Mouse (Mus musculus) embryonic facial prominence, embryonic 15.5 days (tissue): Measurements from ENCODE around the gene Mta1. TPM values are rescaled to one million over a fixed set of nuclear protein-coding genes. Genes with fewer than 3 reads are reported as not detected.

ENCODE experiments used
- ATAC-seq: fragments of 200-750 bp; cut with Nextera tagmentation; 2 replicates; pipeline ENCODE4 v1.8.0; 2017; ENCODE audit warnings: low read depth, moderate TSS enrichment; ENCODE audit not compliant: insufficient number of reproducible peaks, low FRiP score, low TSS enrichment
- H3K27ac ChIP-seq: fragments of 300-500 bp; sonication (generic); replicated peaks from 2 replicates; pipeline ENCODE4 v1.5.1; 2015; ENCODE audit warnings: mild to moderate bottlenecking, inconsistent platforms
- H3K27me3 ChIP-seq: fragments of 300-500 bp; sonication (generic); 2 replicates; pipeline ENCODE4 v1.6.1; 2015; ENCODE audit warnings: inconsistent platforms
- H3K36me3 ChIP-seq: fragments of 300-500 bp; sonication (generic); 2 replicates; pipeline ENCODE4 v1.6.1; 2015; ENCODE audit warnings: mild to moderate bottlenecking, inconsistent platforms
- H3K4me1 ChIP-seq: fragments of 300-500 bp; sonication (generic); 2 replicates; pipeline ENCODE4 v1.6.1; 2015; ENCODE audit warnings: inconsistent platforms
- H3K4me2 ChIP-seq: fragments of 300-500 bp; sonication (generic); replicated peaks from 2 replicates; pipeline ENCODE4 v1.6.1; 2015; ENCODE audit warnings: mild to moderate bottlenecking, inconsistent platforms
- H3K4me3 ChIP-seq: fragments of 300-500 bp; sonication (generic); replicated peaks from 2 replicates; pipeline ENCODE4 v1.5.1; 2015; ENCODE audit warnings: mild to moderate bottlenecking, inconsistent platforms
- H3K9ac ChIP-seq: fragments of 300-500 bp; sonication (generic); 2 replicates; pipeline ENCODE4 v1.6.1; 2015; ENCODE audit warnings: inconsistent platforms
- H3K9me3 ChIP-seq: fragments of 300-500 bp; sonication (generic); replicated peaks from 2 replicates; pipeline ENCODE4 v1.6.1; 2016; ENCODE audit warnings: inconsistent platforms
- WGBS: fragments of 180-500 bp; shearing (Covaris S2); methylation state at CpG from one replicate; pipeline ENCODE4 v1.1.7; 2015; 5-methylcytosine and 5-hydroxymethylcytosine counted together
- polyA plus RNA-seq: library from polyadenylated mRNA; unstranded; fragments of >200 nt; fragmentation: Nextera tagmentation; extraction: Ambion mirVana; gene quantifications from 2 replicates; pipeline ENCODE4 v1.2.1, GENCODE M21; 2015

Mta1 gene
- polyA plus RNA-seq, 1 experiment from 2014 or later: 14.7 TPM

- no peaks in the 10 kb centered on the region for H3K9me3 ChIP-seq
- WGBS: 87% methylated on average over 7 of the region's 7 CpGs
- no peak overlapping the region for H3K9ac ChIP-seq
- peaks cover 79% of the 10 kb centered on the region for H3K36me3 ChIP-seq
- peaks cover 20% of the 10 kb centered on the region for H3K4me1 ChIP-seq
- H3K4me3 ChIP-seq: no peak overlapping the region
- no peak overlapping the region for H3K27ac ChIP-seq
- no peak for ATAC-seq
- H3K4me2 ChIP-seq: no peak overlapping the region
- peaks cover 1% of the 10 kb centered on the region; the same call in 1 of the 2 replicates for H3K27me3 ChIP-seq
These were observed 37.3 kb downstream of the Mta1 start for GRCm38 (mm10) chr12:113135401-113135800.

GRCm38 (mm10) chr12:113136492-113137020 lies 38.5 kb downstream of the Mta1 start:
- 79% methylated on average over 17 of the region's 17 CpGs for WGBS
- H3K27me3 ChIP-seq: peaks cover 13% of the 10 kb centered on the region
- H3K4me3 ChIP-seq: no peak overlapping the region
- H3K27ac ChIP-seq: 0 out of 2 replicates have a peak overlapping the region, but pooled peaks have one; percentile 11
- no peak overlapping the region for H3K9ac ChIP-seq
- H3K4me1 ChIP-seq: peaks cover 31% of the 10 kb centered on the region
- no peaks in the 10 kb centered on the region for H3K9me3 ChIP-seq
- no peak for ATAC-seq
- peaks cover 68% of the 10 kb centered on the region for H3K36me3 ChIP-seq
- H3K4me2 ChIP-seq: no peak overlapping the region

GRCm38 (mm10) chr12:113137260-113138213 lies 39.5 kb downstream of the Mta1 start:
- no peak overlapping the region for H3K9ac ChIP-seq
- peaks cover 22% of the 10 kb centered on the region for H3K27me3 ChIP-seq
- WGBS: 86% methylated on average over 18 of the region's 18 CpGs
- no peak overlapping the region for H3K4me2 ChIP-seq
- no peak overlapping the region for H3K4me3 ChIP-seq
- H3K27ac ChIP-seq: peak overlapping the region; percentile 11; the same call in 1 of the 2 replicates
- ATAC-seq: no peak
- peaks cover 58% of the 10 kb centered on the region for H3K36me3 ChIP-seq
- H3K9me3 ChIP-seq: no peaks in the 10 kb centered on the region
- H3K4me1 ChIP-seq: peaks cover 41% of the 10 kb centered on the region

DNA sequence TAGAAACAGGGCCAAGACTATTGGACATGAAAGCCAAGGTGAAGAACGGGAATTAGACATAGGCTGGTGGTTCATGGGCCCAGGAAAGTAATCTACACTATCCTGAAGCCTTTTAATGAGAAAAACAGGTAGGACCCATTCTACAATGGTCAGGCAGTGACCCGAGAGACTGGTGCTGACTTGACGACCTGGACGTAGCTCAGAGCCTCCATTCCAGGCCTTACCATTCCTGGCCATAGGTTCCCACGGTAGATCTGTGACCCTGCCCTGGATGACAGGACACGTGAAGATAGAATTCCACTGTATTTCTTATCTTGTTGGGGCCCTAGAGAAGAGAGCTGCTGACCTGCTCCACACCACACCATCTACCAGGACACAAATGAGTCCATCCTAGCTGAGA lies 40.2 kb downstream of the Mta1 start:
- Histone ChIP-seq H3K4me1 (peaks cover 49% of the 10 kb centered on the region), H3K9me3 (no peaks in the 10 kb centered on the region), H3K4me2 (no peak overlapping the region), H3K27me3 (peaks cover 27% of the 10 kb centered on the region), H3K27ac (no peak overlapping the region), H3K9ac (no peak overlapping the region), H3K4me3 (no peak overlapping the region), H3K36me3 (peaks cover 50% of the 10 kb centered on the region)
- ATAC-seq: no peak
- 70% methylated on average over 6 of the region's 6 CpGs for WGBS

- peaks cover 42% of the 10 kb centered on the region for H3K36me3 ChIP-seq
- peak overlapping the region; percentile 58 for H3K4me3 ChIP-seq
- peaks cover 51% of the 10 kb centered on the region for H3K4me1 ChIP-seq
- no peak overlapping the region for H3K9ac ChIP-seq
- H3K27me3 ChIP-seq: peaks cover 27% of the 10 kb centered on the region
- peak overlapping the region; percentile 77 for H3K27ac ChIP-seq
- H3K4me2 ChIP-seq: peak overlapping the region; percentile 91
- H3K9me3 ChIP-seq: no peaks in the 10 kb centered on the region
- no peak for ATAC-seq
- WGBS: 40% methylated on average over 11 of the region's 11 CpGs
These were observed 41.1 kb downstream of the Mta1 start for GRCm38 (mm10) chr12:113138901-113139864.

DNA sequence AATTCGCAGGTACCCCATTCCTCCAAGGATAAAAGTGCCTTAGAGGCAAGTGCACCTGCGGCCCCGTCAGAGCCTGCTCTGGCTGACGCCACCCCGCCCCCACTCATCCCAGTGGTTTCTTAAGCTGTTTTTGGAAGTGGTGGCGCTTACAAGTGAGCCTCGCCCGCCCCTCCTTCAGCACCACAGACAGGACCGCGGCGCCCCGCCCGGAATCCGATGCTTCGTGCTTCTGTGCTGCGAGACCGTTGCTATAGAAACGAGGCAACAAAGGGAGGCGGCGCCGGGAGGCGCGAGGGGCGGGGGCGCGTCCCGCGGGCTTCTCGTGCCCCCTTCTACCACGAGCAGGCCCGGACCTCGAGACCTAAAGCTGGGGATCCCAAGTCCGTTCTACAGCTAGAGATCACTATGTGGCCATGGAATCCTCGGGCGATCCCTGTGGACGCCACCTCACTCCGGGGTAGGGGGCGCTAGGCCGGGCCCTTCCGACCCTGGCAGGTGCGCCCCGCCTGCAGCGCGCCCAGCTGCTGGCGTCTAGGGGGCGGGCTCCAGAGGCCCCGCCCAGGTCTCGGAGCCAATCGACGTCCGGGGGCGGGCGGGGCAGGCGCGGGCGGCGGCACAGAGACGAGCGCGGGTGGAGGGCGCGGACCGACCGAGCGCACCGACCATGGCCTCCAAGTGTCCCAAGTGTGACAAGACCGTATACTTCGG lies 42.0 kb downstream of the Mta1 start, which contains the start of gene Crip2:
Gene Crip2, plus strand, starts transcription at position 329 of the 708 bp plus-strand sequence.
- Histone ChIP-seq H3K4me2 (peak within 1 kb of the TSS; percentile 91), H3K27ac (peak within 1 kb of the TSS; percentile 77), H3K9me3 (no peaks in the 10 kb centered on the region), H3K4me3 (peak within 1 kb of the TSS; percentile 58), H3K36me3 (peaks cover 33% of the 10 kb centered on the region), H3K27me3 (peaks cover 27% of the 10 kb centered on the region), H3K9ac (peak within 1 kb of the TSS; percentile 44), H3K4me1 (peaks cover 51% of the 10 kb centered on the region)
- peak; percentile 81 for ATAC-seq
- WGBS: under 1% methylated on average over 67 of the region's 68 CpGs

GRCm38 (mm10) chr12:113140616-113141411 lies 42.7 kb downstream of the Mta1 start:
- Histone ChIP-seq H3K4me3 (peak overlapping the region; percentile 58), H3K9ac (peak overlapping the region; percentile 44), H3K4me1 (peaks cover 51% of the 10 kb centered on the region), H3K4me2 (peak overlapping the region; percentile 91), H3K36me3 (peaks cover 25% of the 10 kb centered on the region), H3K27me3 (peaks cover 27% of the 10 kb centered on the region), H3K9me3 (no peaks in the 10 kb centered on the region), H3K27ac (peak overlapping the region; percentile 75)
- 3% methylated on average over 47 of the region's 49 CpGs for WGBS
- ATAC-seq: peak; percentile 5; the same call in 1 of the 2 replicates

DNA sequence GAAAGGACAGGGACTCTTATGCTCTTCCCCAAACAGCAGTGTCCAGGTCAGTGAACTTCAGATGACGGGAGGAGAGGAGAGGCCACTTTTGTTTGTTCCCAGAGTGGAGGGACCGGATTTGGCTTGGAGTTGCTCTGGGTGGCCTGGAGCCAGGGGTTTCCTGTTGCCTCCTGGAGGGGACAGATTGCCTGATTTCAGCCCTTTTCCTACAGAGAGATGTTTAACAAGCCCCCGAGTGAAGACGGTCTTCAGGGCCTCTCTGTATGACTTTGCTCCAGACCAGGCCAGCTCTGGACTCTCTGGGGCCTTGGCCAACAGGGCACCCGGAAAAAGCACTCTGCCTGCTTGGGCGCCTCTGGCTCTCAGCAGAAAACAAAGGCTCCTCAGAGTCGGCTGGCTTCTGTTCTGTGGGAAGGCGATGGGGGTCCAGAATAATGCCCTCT lies 43.5 kb downstream of the Mta1 start:
- Histone ChIP-seq H3K27me3 (peaks cover 27% of the 10 kb centered on the region), H3K4me2 (peak overlapping the region; percentile 91), H3K9me3 (no peaks in the 10 kb centered on the region), H3K9ac (no peak overlapping the region), H3K4me3 (peak overlapping the region; percentile 58), H3K4me1 (peaks cover 59% of the 10 kb centered on the region), H3K27ac (peak overlapping the region; percentile 75), H3K36me3 (peaks cover 18% of the 10 kb centered on the region)
- WGBS: 39% methylated on average over 8 of the region's 8 CpGs
- no peak for ATAC-seq

DNA sequence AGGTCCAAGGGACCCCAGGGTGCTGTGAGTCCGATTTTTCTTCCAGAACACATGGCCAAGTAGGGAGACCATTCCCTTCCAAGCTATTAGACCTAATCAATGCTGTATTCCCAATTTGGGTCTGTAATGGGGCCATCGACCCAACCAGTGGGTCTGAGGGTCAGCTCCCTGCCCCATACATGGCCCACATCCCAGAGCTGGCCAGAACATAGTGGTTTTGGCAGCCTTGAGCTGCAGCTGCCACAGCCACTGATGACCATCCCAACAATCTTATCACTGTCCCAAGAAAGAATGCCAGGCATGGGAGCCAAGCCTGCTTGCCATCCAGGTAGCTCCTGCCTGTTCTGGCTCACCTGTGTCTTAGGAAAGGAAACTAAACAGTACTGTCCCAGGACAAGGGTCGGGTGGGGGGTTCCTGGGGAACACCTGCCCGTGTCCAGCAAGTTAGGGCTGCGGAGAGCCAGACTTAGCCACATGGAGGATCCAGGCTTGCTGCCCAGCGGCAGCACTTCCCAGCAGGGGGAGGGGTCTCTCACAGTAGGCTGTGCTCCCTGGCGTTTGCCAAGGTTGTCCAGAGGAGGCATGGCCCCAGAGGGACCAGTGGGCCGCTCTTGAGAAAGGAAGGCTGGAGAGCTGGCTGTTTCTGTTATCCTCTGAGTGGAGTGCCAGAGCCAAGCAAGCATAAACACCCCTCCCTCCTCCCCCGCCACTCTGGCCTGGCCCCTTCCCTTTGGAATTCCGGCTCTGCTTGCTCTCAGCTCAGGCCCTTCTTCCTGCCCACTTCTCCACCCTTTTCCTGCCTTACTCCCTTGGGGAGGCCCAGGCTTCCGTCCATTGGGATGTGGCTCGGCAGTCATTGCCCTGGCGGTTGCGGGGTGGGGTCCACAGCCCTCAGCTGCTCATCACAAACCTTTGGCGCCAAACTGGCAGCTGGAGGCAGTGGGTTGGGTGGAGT lies 44.2 kb downstream of the Mta1 start:
- Histone ChIP-seq H3K27ac (peak overlapping the region; percentile 75), H3K4me1 (peaks cover 66% of the 10 kb centered on the region), H3K36me3 (peaks cover 10% of the 10 kb centered on the region), H3K4me2 (peak overlapping the region; percentile 91), H3K9ac (peak overlapping the region; percentile 15; the same call in 1 of the 2 replicates), H3K9me3 (no peaks in the 10 kb centered on the region), H3K4me3 (peak overlapping the region; percentile 58), H3K27me3 (peaks cover 27% of the 10 kb centered on the region)
- 20% methylated on average over 15 of the region's 15 CpGs for WGBS
- 0 out of 2 replicates have a peak, but pooled peaks have one; percentile 3 for ATAC-seq
